Mouse (Mus musculus): ENCODE results near the gene Gm28044. TPM values are rescaled to one million over a fixed set of nuclear protein-coding genes. Genes with fewer than 3 reads are reported as not detected.

Gm28044 gene
- total RNA-seq, 2 experiments from 2014 or later, result 1.8 to 1.9 TPM

Other genes with a start within 250 kb of the Gm28044 start
- 1 to 10 TPM; 1.1 to 1.2 TPM for gene Rslcan18, start 244.3 kb downstream of the Gm28044 start, total RNA-seq (2021)
- 1 to 10 TPM; 3.4 to 3.5 TPM for gene Zfp759, start 238.9 kb downstream of the Gm28044 start, total RNA-seq (2021)
- gene Rsl1, start 187.4 kb downstream of the Gm28044 start, total RNA-seq (2021), result 1 to 10 TPM; 7.9 TPM
- gene Zfp455, start 166.0 kb downstream of the Gm28044 start, total RNA-seq (2021), result 1 to 10 TPM; 1.6 to 1.8 TPM
- 1 to 10 TPM; 2.2 to 3.3 TPM for gene Zfp458, start 82.1 kb downstream of the Gm28044 start, total RNA-seq (2021)
- 1 to 10 TPM; 1.7 to 2.5 TPM for gene Zfp457, start 54.1 kb downstream of the Gm28044 start, total RNA-seq (2021)
- 1 to 10 TPM; 4.8 to 4.9 TPM for gene Zfp595, start 28.0 kb downstream of the Gm28044 start, total RNA-seq (2021)
- gene Zfp953, start 69 bp upstream of the Gm28044 start, total RNA-seq (2021), result 1 to 10 TPM; 1.7 to 2.6 TPM
- gene Gm28041, start 15.2 kb upstream of the Gm28044 start, total RNA-seq (2021), result 1 to 10 TPM; 1.3 to 2.1 TPM
- gene Zfp456, start 15.3 kb upstream of the Gm28044 start, total RNA-seq (2021), result 1 to 10 TPM; 1.2 TPM
- gene Zfp429, start 39.3 kb upstream of the Gm28044 start, total RNA-seq (2021), result 1 to 10 TPM; 4.0 to 4.3 TPM
- gene Zfp459, start 60.9 kb upstream of the Gm28044 start, total RNA-seq (2021), result 1 to 10 TPM in 1 of 2 experiments, under 1 TPM in 1; 0.99 to 1.5 TPM
- 10 to 100 TPM; 16.0 to 20.6 TPM for gene Zfp874a, start 91.1 kb upstream of the Gm28044 start, total RNA-seq (2021)
- 10 to 100 TPM; 18.0 to 22.0 TPM for gene Zfp874b, start 123.7 kb upstream of the Gm28044 start, total RNA-seq (2021)
- gene Zfp58, start 140.0 kb upstream of the Gm28044 start, total RNA-seq (2021), result 1 to 10 TPM; 7.5 to 7.9 TPM
- under 1 TPM in 1 of 2 experiments, not detected in 1; 0.60 TPM for gene Gm26965, start 165.6 kb upstream of the Gm28044 start, total RNA-seq (2021)
- gene Zfp87, start 165.6 kb upstream of the Gm28044 start, total RNA-seq (2021), result 10 to 100 TPM; 19.0 to 20.1 TPM
- gene Zfp748, start 193.3 kb upstream of the Gm28044 start, total RNA-seq (2021), result 1 to 10 TPM; 8.2 to 8.8 TPM
- 1 to 10 TPM; 6.7 to 7.0 TPM for gene Zfp729b, start 249.2 kb upstream of the Gm28044 start, total RNA-seq (2021)